Mouse (Mus musculus): ENCODE results near the gene Snupn.
"Not testable (repeated sequence)": the region's sequence is repeated elsewhere in the genome, so short reads cannot be mapped to it uniquely, and the experiment has no call there.

DNA sequence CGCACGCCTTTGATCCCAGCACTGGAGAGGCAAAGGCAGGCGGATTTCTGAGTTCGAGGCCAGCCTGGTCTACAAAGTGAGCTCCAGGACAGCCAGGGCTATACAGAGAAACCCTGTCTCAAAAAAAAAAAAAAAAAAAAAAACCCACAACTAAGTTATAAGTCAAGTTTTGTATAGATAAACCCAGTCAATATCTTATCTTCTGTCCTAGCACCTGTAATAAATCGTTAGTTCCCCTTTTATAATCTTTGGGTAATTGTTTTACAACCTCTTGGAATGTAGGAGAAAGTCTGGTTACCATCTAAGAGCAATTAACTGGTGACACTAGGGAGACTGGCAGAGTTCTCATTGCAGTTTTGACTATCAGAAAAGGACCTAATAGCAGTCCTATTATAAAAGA lies 2.0 kb upstream of the Snupn start:
- not testable (repeated sequence) for TF ChIP-seq POLR2A (IDR thresholded peaks at IDR 0.05; ENCODE audit: borderline replicate concordance, low read depth, low read length); CTCF (IDR thresholded peaks at IDR 0.05; ENCODE audit: low read depth, low read length)

Measured in bone marrow macrophage, adult 2 months (primary cell).